9 mouse cellular contexts compared by ENCODE assay signal in genomic region chr2:158258005-158258418, GRCm38 (mm10). TPM values are rescaled to one million over a fixed set of nuclear protein-coding genes. Genes with fewer than 3 reads are reported as not detected.
DNase-seq lines count a peak whose midpoint lies in the region; ATAC-seq and TF ChIP-seq lines count a peak whose summit lies in the region.
"Had no signal": no experiment of that assay in that cellular context is flagged by ENCODE, and none has a peak within 500 bp of the region (broad histone marks: within the 10 kb centered on the region; RNA-seq: fewer than 3 reads in every experiment).

Gene Bpi, plus strand, starts transcription at chr2:158258094.

- peaks cover 14% of the 10 kb centered on the region for H3K4me1 ChIP-seq in heart, embryonic 11.5 days (ENCODE audit: control insufficient read depth, insufficient read depth, low read length)
- H3K4me1 ChIP-seq in limb, embryonic 14.5 days (ENCODE audit: control insufficient read depth, insufficient read depth, low read length) = peaks cover 9% of the 10 kb centered on the region; the same call in 1 of the 2 replicates

- TF ChIP-seq POLR2A in limb, embryonic 14.5 days (IDR thresholded peaks at IDR 0.05; ENCODE audit: borderline replicate concordance, extremely low read depth, insufficient read depth, insufficient read length) = no peak

- peaks cover 8% of the 10 kb centered on the region for H3K27me3 ChIP-seq in heart, embryonic 11.5 days (ENCODE audit: control insufficient read depth, insufficient read depth, low read length)
- H3K27me3 ChIP-seq in limb, embryonic 14.5 days (ENCODE audit: control insufficient read depth, insufficient read depth, low read length) = no peaks in the 10 kb centered on the region

- H3K36me3 ChIP-seq in heart, embryonic 11.5 days (ENCODE audit: control insufficient read depth, insufficient read depth, low read length) = no peaks in the 10 kb centered on the region
- H3K36me3 ChIP-seq in limb, embryonic 14.5 days (ENCODE audit: control insufficient read depth, insufficient read depth, low read length) = no peaks in the 10 kb centered on the region

- no peak within 1 kb of the TSS for H3K4me3 ChIP-seq in heart, embryonic 11.5 days (ENCODE audit: low read depth, low read length)
- H3K4me3 ChIP-seq in limb, embryonic 14.5 days (replicated peaks; ENCODE audit: low read length) = no peak within 1 kb of the TSS

- intact Hi-C loops in heart, postnatal 10 days (cut with DNase I) = loop anchor here (1.0 kb wide), 1 partner anchor 50 kb away; no protein-coding TSS in a partner anchor

- no peak within 1 kb of the TSS for H3K27ac ChIP-seq in heart, embryonic 11.5 days (ENCODE audit: low read depth, low read length)
- no peak within 1 kb of the TSS for H3K27ac ChIP-seq in limb, embryonic 14.5 days (replicated peaks; ENCODE audit: low read depth, low read length)

- no peak for ATAC-seq in heart, embryonic 11.5 days (replicated peaks; ENCODE audit: insufficient number of reproducible peaks, low FRiP score, low TSS enrichment)
- no peak for ATAC-seq in limb, embryonic 14.5 days (ENCODE audit: low FRiP score, low read depth)

- no peaks in the 10 kb centered on the region for H3K9me3 ChIP-seq in heart, embryonic 11.5 days (replicated peaks; ENCODE audit: control insufficient read depth, low read length)
- H3K9me3 ChIP-seq in limb, embryonic 14.5 days (ENCODE audit: control insufficient read depth, low read length) = no peaks in the 10 kb centered on the region

- H3K9ac ChIP-seq in heart, embryonic 11.5 days (ENCODE audit: low read depth, low read length) = 0 out of 2 replicates have a peak within 1 kb of the TSS, but pooled peaks have one; percentile 28
- H3K9ac ChIP-seq in limb, embryonic 14.5 days (ENCODE audit: low read depth, low read length, severe bottlenecking) = no peak within 1 kb of the TSS

- WGBS in heart, embryonic 11.5 days (ENCODE audit: insufficient replicate concordance) = 60% methylated on average over 18 of the region's 18 CpGs
- WGBS in limb, embryonic 14.5 days = 47% methylated on average over 18 of the region's 18 CpGs

- peak within 1 kb of the TSS; percentile 8; the same call in 1 of the 2 replicates for H3K4me2 ChIP-seq in heart, embryonic 11.5 days
- peak within 1 kb of the TSS; percentile 8; the same call in 1 of the 2 replicates for H3K4me2 ChIP-seq in limb, embryonic 14.5 days (replicated peaks; ENCODE audit: low read depth, low read length, severe bottlenecking)

- DNase-seq in heart, postnatal 10 days = no peak
- peak; percentile 13 for DNase-seq in thymus, postnatal 0 days (ENCODE audit: low spot score)
- DNase-seq in thymus, postnatal 36 days = no peak
- DNase-seq in limb, embryonic 14.5 days (ENCODE audit: low spot score) = no peak
- DNase-seq in testis, postnatal 14 days (ENCODE audit: low spot score) = peak; percentile 38
- no peak for DNase-seq in thymus, postnatal 14 days
- DNase-seq in urinary bladder, adult 18-20 months (ENCODE audit: low spot score in 2 of 2) = no peak
- DNase-seq: layer of hippocampus, adult 9-11 months had no signal

RNA-seq across cellular contexts. Expression of gene Bpi, which starts in this region (rescaled TPM):
- not detected in 2 replicates for polyA plus RNA-seq in heart, embryonic 11.5 days (2014; fragmentation: Nextera tagmentation; extraction: Ambion mirVana)
- not detected for total RNA-seq in heart, postnatal 10 days (2021)
- 0.08 TPM in 1 of 2 replicates, not detected in the other for polyA plus RNA-seq in thymus, postnatal 0 days (2015; fragmentation: Nextera tagmentation; extraction: Ambion mirVana)
- 0.03 TPM in 2 replicates for polyA plus RNA-seq in limb, embryonic 14.5 days (2012; rRNA removed)
- not detected in 2 replicates for polyA plus RNA-seq in limb, embryonic 14.5 days (2014; fragmentation: Nextera tagmentation; extraction: Ambion mirVana)

Comparison
In these comparisons a context has a peak if more than half of its experiments do, and no peak if none do; other contexts are left out.
1. Peak in DNase-seq in thymus, postnatal 0 days; RNA of the gene not detected or under 1 TPM.